Mouse (Mus musculus): ENCODE measurements around the gene Fam102a. TPM values are rescaled to one million over a fixed set of nuclear protein-coding genes. Genes with fewer than 3 reads are reported as not detected.
A peak's percentile ranks its signal among the peaks of the same experiment; 100 is the strongest.

The Fam102a gene
- polyA plus RNA-seq, 1 experiment, result 1.8 TPM

DNA sequence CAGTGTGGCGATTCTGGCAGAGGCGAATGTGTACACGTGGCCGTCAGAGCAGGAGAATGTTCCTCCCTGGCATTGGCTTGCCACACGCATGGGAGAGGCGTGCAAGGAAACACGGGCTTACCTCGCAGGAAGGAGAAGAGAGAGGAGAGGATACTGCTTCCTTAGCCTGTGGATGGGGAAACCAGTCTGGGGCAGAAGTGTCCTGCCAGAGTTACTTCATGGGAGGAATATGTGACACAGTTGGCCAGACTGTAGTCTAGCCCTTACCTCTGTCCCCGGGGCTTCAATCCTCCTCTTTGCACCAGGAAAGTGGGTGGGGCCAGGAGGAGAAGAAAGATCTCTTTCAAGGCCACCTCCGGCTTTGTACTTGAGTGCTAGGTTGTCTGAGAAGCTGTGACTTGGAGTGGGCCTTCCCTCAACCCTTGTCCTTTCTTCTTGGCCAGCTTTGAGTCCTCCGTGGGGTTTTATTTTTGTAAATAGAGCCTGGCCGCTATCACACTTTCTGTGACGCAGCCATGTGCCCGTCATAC lies 4.4 kb downstream of the Fam102a start:
- H3K4me1 ChIP-seq, result peaks cover 50% of the 10 kb centered on the region
- no peak overlapping the region for H3K4me3 ChIP-seq (replicated peaks)
- H3K9me3 ChIP-seq, result 0 out of 2 replicates have a peak, but pooled peaks cover 2% of the 10 kb centered on the region
- TF ChIP-seq FLI1 (IDR thresholded peaks at IDR 0.05; ENCODE audit: low read length), result no peak
- no peak for TF ChIP-seq GATA1 (IDR thresholded peaks at IDR 0.05; ENCODE audit: borderline replicate concordance, low read length)
- peaks cover 85% of the 10 kb centered on the region for H3K27me3 ChIP-seq (replicated peaks)
- no peaks in the 10 kb centered on the region for H3K36me3 ChIP-seq (replicated peaks; ENCODE audit: low read length)

DNA sequence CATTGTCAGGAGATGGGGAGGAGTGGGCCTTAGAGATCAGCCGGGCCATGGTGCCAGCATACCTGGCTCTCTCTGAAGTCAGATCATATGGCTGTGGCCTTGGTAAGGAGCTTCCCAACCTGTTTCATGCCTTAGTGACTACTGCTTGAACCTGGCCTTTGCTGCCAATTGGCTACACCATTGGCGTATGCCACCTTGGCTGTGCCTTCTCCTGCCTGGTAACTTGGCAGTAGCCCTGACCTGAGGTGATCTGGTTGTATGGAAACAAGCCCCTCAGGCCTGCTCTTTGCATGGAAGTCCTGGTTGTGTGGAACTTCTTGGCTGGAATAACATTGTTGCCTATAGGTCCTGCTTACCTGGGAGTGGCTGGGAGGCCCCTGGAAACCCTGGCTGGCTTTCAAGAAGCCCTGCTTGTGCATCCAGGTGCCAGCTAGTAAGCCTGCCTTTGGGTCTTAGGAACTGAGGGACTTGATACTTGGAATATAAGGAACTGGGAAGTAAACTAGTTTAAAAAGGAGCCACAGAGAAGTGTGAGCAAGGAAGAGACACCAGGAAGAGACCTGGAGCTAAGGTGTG lies 6.3 kb downstream of the Fam102a start:
- H3K4me3 ChIP-seq (replicated peaks), result peak overlapping the region; percentile 15
- H3K36me3 ChIP-seq (replicated peaks; ENCODE audit: low read length), result no peaks in the 10 kb centered on the region
- H3K9me3 ChIP-seq, result 0 out of 2 replicates have a peak, but pooled peaks cover 2% of the 10 kb centered on the region
- peaks cover 83% of the 10 kb centered on the region for H3K27me3 ChIP-seq (replicated peaks)
- TF ChIP-seq GATA1 (IDR thresholded peaks at IDR 0.05; ENCODE audit: borderline replicate concordance, low read length) (no peak), FLI1 (IDR thresholded peaks at IDR 0.05; ENCODE audit: low read length) (no peak)
- H3K4me1 ChIP-seq, result peaks cover 35% of the 10 kb centered on the region

DNA sequence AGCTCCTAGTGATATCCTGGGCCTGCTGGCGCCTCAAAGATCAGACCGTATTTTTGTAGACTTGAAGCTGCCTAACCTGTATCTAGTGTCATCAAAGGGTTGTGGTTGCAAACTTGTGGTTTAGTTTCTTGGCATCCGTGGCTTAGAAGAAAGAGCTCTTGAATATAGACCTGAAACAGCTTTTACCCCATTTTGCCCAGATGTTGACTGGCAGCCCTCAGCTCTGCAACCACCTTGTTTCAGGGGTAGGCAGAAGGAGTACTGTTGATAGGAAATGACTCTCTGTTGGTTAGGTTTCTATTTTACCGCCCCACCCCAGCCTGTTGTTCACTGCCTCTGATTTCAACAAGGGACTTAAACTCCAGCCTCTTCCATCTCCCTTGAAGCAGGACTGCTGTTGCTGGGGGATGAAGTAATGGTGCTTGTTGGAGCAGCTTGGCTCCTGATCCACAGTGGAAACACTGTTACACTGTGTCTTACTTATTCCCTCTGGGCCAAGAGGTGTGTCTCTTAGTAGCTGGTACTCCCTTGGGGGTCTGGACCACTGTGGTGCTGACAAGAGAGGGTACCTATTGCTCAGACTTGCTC lies 6.9 kb downstream of the Fam102a start:
- Histone ChIP-seq H3K9me3 (0 out of 2 replicates have a peak, but pooled peaks cover 2% of the 10 kb centered on the region), H3K4me1 (peaks cover 29% of the 10 kb centered on the region), H3K36me3 (replicated peaks; ENCODE audit: low read length) (no peaks in the 10 kb centered on the region), H3K27me3 (replicated peaks) (peaks cover 79% of the 10 kb centered on the region), H3K4me3 (replicated peaks) (no peak overlapping the region)
- TF ChIP-seq GATA1 (IDR thresholded peaks at IDR 0.05; ENCODE audit: borderline replicate concordance, low read length) (no peak), FLI1 (IDR thresholded peaks at IDR 0.05; ENCODE audit: low read length) (no peak)

DNA sequence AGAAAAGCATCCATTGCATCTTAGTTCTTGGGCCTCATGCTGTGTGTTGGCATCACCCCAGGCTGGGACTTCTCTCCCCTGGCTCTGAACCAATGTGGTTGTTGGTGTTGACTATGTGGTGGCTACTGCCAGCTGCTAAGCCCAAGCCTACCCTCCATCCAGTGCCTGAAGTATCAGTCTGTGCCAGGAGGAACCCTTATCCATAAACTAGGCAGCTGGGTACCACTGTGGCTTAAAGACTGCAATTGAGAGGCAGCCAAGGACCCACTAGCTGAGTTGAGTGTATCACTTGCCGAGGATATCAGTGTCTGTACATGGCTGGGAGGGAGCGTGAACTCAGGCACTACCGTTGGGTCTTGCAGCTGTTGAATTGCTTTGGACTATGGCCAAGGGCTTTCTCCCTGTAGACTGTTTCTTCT lies 7.9 kb downstream of the Fam102a start:
- H3K4me1 ChIP-seq, result peaks cover 26% of the 10 kb centered on the region
- no peaks in the 10 kb centered on the region for H3K36me3 ChIP-seq (replicated peaks; ENCODE audit: low read length)
- H3K27me3 ChIP-seq (replicated peaks), result peaks cover 73% of the 10 kb centered on the region
- TF ChIP-seq FLI1 (IDR thresholded peaks at IDR 0.05; ENCODE audit: low read length), result no peak
- no peak for TF ChIP-seq GATA1 (IDR thresholded peaks at IDR 0.05; ENCODE audit: borderline replicate concordance, low read length)
- H3K9me3 ChIP-seq, result 0 out of 2 replicates have a peak, but pooled peaks cover 2% of the 10 kb centered on the region
- no peak overlapping the region for H3K4me3 ChIP-seq (replicated peaks)

DNA sequence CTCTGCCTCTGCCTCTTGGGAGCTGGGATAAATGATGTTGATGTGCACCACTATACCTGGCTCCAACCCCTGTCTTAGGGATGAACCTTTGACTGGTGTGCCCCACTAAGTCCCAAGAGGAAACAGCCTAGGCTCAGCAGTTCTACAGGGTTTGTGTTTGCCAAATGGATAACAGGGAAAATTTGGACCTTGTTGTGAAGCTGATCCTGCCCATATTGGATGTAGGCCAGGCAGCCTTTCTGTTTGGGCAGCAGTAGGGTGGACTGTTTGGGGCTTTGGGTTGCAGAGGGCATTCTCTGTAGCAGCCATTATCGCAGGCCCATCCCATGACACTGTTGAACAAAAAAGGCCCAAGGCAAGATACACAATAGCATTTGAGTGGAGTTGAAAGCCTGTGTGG lies 11.8 kb downstream of the Fam102a start:
- TF ChIP-seq GATA1 (IDR thresholded peaks at IDR 0.05; ENCODE audit: borderline replicate concordance, low read length), result no peak
- no peak for TF ChIP-seq FLI1 (IDR thresholded peaks at IDR 0.05; ENCODE audit: low read length)
- 0 out of 2 replicates have a peak, but pooled peaks cover 2% of the 10 kb centered on the region for H3K9me3 ChIP-seq
- H3K4me3 ChIP-seq (replicated peaks), result no peak overlapping the region
- peaks cover 22% of the 10 kb centered on the region for H3K4me1 ChIP-seq
- H3K27me3 ChIP-seq (replicated peaks), result peaks cover 69% of the 10 kb centered on the region
- H3K36me3 ChIP-seq (replicated peaks; ENCODE audit: low read length), result no peaks in the 10 kb centered on the region

DNA sequence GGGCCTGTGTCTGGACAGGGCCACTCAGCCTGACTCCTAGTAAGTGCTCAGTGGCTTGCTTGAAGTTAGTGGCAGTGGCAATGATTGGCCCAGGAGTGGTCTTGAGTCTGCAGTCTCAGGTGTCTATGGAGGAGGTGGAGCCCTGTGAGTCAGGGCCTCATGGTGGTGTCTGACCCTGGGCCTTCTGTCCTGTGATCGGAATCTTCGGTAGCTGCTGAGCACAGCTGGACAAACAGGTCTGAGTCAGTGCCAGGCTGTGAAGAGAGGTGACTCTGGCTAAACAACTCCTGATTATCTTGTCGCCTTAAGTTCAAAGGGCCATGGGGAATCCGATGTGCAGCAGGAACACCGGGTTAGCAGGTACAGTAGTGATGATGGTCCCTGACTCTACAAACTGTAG lies 12.2 kb downstream of the Fam102a start:
- TF ChIP-seq FLI1 (IDR thresholded peaks at IDR 0.05; ENCODE audit: low read length) (no peak), GATA1 (IDR thresholded peaks at IDR 0.05; ENCODE audit: borderline replicate concordance, low read length) (no peak)
- Histone ChIP-seq H3K36me3 (replicated peaks; ENCODE audit: low read length) (no peaks in the 10 kb centered on the region), H3K9me3 (0 out of 2 replicates have a peak, but pooled peaks cover 2% of the 10 kb centered on the region), H3K27me3 (replicated peaks) (peaks cover 67% of the 10 kb centered on the region), H3K4me1 (peaks cover 18% of the 10 kb centered on the region), H3K4me3 (replicated peaks) (no peak overlapping the region)

DNA sequence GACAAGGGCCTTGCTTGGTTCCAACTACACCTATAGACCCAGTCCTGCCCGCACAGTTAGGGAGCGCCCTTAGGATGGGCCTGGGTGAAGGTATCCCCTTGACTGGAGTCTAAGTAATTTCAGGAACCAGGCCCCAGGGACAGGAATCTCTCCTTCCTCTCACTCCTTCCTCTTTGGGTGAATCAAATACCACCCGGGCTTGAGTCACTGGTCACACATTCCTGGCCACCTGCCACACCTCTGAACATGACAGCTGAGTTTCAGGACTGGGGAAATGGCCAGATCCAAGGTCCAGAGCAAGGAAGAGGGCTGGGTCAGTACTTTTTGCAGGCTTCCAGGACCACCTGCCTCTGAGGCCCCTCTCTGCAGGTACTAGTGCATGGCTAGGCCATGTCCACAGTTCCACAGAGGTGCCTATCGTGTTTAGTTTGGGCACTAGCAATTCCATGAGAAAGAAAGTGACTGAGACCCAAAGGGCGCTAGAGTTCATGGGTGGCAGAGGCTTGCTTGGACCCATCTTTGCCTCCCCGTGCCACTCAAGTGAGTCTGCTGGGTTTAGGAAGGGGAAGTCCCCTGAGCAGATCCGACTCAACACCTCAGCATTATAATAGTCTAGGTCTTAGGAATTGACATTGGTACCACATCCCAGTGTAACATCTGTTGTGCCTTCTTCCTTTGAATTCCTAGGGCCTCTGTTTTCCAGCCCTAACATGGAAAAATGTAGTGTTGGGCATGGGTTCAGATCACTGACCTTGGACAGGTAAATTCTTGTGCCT lies 13.0 kb downstream of the Fam102a start:
- Histone ChIP-seq H3K4me3 (replicated peaks) (no peak overlapping the region), H3K4me1 (peaks cover 16% of the 10 kb centered on the region), H3K36me3 (replicated peaks; ENCODE audit: low read length) (no peaks in the 10 kb centered on the region), H3K27me3 (replicated peaks) (peaks cover 61% of the 10 kb centered on the region), H3K9me3 (0 out of 2 replicates have a peak, but pooled peaks cover 2% of the 10 kb centered on the region)
- TF ChIP-seq FLI1 (IDR thresholded peaks at IDR 0.05; ENCODE audit: low read length) (no peak), GATA1 (IDR thresholded peaks at IDR 0.05; ENCODE audit: borderline replicate concordance, low read length) (no peak)

DNA sequence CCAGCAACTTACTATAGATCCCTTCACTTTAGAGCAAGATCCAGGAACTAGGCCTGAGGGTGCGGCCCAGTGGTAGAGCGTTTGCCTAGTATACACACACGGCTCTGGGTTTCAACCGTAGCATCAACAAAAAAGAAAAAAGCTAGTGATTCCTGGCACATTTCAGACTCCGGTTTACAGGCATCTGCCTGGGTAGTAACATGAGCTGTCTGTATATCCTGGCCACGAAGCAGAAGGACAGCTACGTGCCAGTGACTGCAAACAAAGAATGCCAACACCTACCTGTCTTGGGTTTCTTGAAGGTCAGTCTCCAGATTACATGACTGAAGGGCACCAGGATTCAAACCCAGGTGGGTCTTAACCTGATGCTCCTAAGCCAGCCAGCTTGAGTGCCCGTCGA lies 14.0 kb downstream of the Fam102a start:
- Histone ChIP-seq H3K9me3 (0 out of 2 replicates have a peak, but pooled peaks cover 1% of the 10 kb centered on the region), H3K4me3 (replicated peaks) (no peak overlapping the region), H3K36me3 (replicated peaks; ENCODE audit: low read length) (no peaks in the 10 kb centered on the region), H3K27me3 (replicated peaks) (peaks cover 57% of the 10 kb centered on the region), H3K4me1 (peaks cover 25% of the 10 kb centered on the region)
- TF ChIP-seq FLI1 (IDR thresholded peaks at IDR 0.05; ENCODE audit: low read length), result no peak

DNA sequence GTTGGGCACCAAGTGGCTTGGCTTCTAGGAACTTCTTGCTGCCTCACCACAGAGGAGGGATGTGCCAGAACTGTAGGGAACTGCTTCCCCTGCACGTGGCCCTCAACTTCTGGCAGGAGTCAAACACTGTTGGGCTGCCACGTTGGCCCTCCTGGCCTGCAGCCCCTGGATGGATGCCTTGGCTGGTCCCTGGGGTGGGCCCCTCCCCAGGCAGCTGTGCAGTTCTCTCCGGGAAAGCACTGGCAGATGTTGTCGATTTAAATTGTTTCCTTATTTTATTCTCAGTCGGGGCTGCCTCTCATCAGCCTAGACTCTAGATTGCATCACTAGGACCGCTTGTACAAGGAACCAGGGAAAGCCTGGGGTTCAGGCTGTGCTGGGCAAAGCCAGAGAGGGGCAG lies 14.6 kb downstream of the Fam102a start:
- no peaks in the 10 kb centered on the region for H3K9me3 ChIP-seq
- H3K27me3 ChIP-seq (replicated peaks), result peaks cover 53% of the 10 kb centered on the region
- H3K4me3 ChIP-seq (replicated peaks), result no peak overlapping the region
- peaks cover 30% of the 10 kb centered on the region for H3K4me1 ChIP-seq
- no peaks in the 10 kb centered on the region for H3K36me3 ChIP-seq (replicated peaks; ENCODE audit: low read length)
- TF ChIP-seq GATA1 (IDR thresholded peaks at IDR 0.05; ENCODE audit: borderline replicate concordance, low read length), result no peak
- no peak for TF ChIP-seq FLI1 (IDR thresholded peaks at IDR 0.05; ENCODE audit: low read length)
